Mouse (Mus musculus) brain, embryonic 14.5 days (tissue): Measurements from ENCODE around the gene Maco1.

ENCODE experiments used
- CTCF ChIP-seq: fragments of 200-500 bp; IDR thresholded peaks from 2 replicates; pipeline ENCODE4 v1.5.1; 2012; ENCODE audit warnings: inconsistent platforms, mild to moderate bottlenecking, moderate library complexity, borderline replicate concordance; ENCODE audit not compliant: insufficient read depth, insufficient read length; ENCODE audit errors: extremely low read depth
- POLR2A ChIP-seq: fragments of 200-500 bp; IDR thresholded peaks from 2 replicates; pipeline ENCODE4 v1.6.1; 2012; ENCODE audit warnings: mild to moderate bottlenecking, inconsistent platforms, borderline replicate concordance; ENCODE audit not compliant: poor library complexity, insufficient read depth, insufficient read length, severe bottlenecking; ENCODE audit errors: extremely low read depth

DNA sequence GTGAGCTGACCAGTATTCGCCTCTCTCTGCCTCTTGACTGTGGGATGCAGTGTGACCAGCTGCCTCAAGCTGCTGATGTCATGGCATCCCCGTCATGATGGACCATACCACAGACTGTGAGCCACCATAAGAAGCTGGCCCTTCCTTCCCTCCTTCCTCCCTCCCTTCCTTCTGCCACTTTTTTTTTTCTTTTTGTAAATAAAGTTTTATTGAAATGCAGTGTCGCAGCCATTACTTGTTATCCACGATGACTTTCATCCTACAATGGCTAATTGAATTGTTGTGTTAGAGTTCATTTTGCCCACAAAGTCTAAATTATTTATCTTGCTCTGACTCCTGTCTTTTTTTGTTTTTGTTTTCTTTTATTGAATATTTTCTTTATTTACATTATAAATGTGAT is 5.3 kb upstream of the Maco1 start:
- TF ChIP-seq CTCF (no peak), POLR2A (no peak)
